Mouse (Mus musculus) embryonic facial prominence, embryonic 12.5 days (tissue): ENCODE data around the gene Patl2. TPM values are rescaled to one million over a fixed set of nuclear protein-coding genes. Genes with fewer than 3 reads are reported as not detected.

ENCODE experiments used
- ATAC-seq: fragments of 200-750 bp; cut with Nextera tagmentation; 2 replicates; pipeline ENCODE4 v1.8.0; 2017; ENCODE audit not compliant: insufficient number of reproducible peaks, insufficient read depth, low FRiP score, low TSS enrichment
- H3K27ac ChIP-seq: fragments of 300-500 bp; sonication (generic); 2 replicates; pipeline ENCODE4 v1.5.1; 2016; ENCODE audit warnings: mild to moderate bottlenecking
- H3K27me3 ChIP-seq: fragments of 300-500 bp; sonication (generic); 2 replicates; pipeline ENCODE4 v1.6.1; 2016; ENCODE audit warnings: mild to moderate bottlenecking, moderate library complexity
- H3K36me3 ChIP-seq: fragments of 300-500 bp; sonication (generic); 2 replicates; pipeline ENCODE4 v1.6.1; 2016; ENCODE audit warnings: mild to moderate bottlenecking
- H3K4me1 ChIP-seq: fragments of 300-500 bp; sonication (generic); 2 replicates; pipeline ENCODE4 v1.6.1; 2016
- H3K4me2 ChIP-seq: fragments of 300-500 bp; sonication (generic); replicated peaks from 2 replicates; pipeline ENCODE4 v1.6.1; 2016; ENCODE audit warnings: mild to moderate bottlenecking, moderate library complexity
- H3K4me3 ChIP-seq: fragments of 300-500 bp; sonication (generic); 2 replicates; pipeline ENCODE4 v1.5.1; 2016; ENCODE audit warnings: mild to moderate bottlenecking
- H3K9ac ChIP-seq: fragments of 300-500 bp; sonication (generic); 2 replicates; pipeline ENCODE4 v1.6.1; 2016; ENCODE audit warnings: mild to moderate bottlenecking, moderate library complexity
- H3K9me3 ChIP-seq: fragments of 300-500 bp; sonication (generic); 2 replicates; pipeline ENCODE4 v1.6.1; 2016; ENCODE audit warnings: mild to moderate bottlenecking, moderate library complexity
- WGBS: fragments of 180-500 bp; shearing (Covaris S2); methylation state at CpG from one replicate; pipeline ENCODE4 v1.1.7; 2016; 5-methylcytosine and 5-hydroxymethylcytosine counted together
- polyA plus RNA-seq: library from polyadenylated mRNA; unstranded; fragments of >200 nt; fragmentation: Nextera tagmentation; extraction: Ambion mirVana; gene quantifications from 2 replicates; pipeline ENCODE4 v1.2.1, GENCODE M21; 2016

Patl2 gene
- polyA plus RNA-seq, 1 experiment from 2014 or later = not detected

- no peak overlapping the region for H3K4me3 ChIP-seq
- ATAC-seq = no peak
- WGBS = 66% methylated on average over 13 of the region's 13 CpGs
- no peaks in the 10 kb centered on the region for H3K36me3 ChIP-seq
- H3K9me3 ChIP-seq = no peaks in the 10 kb centered on the region
- H3K4me1 ChIP-seq = no peaks in the 10 kb centered on the region
- H3K27me3 ChIP-seq = no peaks in the 10 kb centered on the region
- no peak overlapping the region for H3K27ac ChIP-seq
- H3K4me2 ChIP-seq = no peak overlapping the region
- H3K9ac ChIP-seq = no peak overlapping the region
These were observed 22.4 kb downstream of the Patl2 start for GRCm38 (mm10) chr2:122163430-122164195.

GRCm38 (mm10) chr2:122162529-122162928 lies 23.5 kb downstream of the Patl2 start:
- 78% methylated on average over 2 of the region's 2 CpGs for WGBS

GRCm38 (mm10) chr2:122161542-122161941 lies 24.4 kb downstream of the Patl2 start:
- no peaks in the 10 kb centered on the region for H3K9me3 ChIP-seq
- no peak overlapping the region for H3K27ac ChIP-seq
- WGBS = 43% methylated on average over 4 of the region's 4 CpGs
- H3K4me2 ChIP-seq = no peak overlapping the region
- H3K4me1 ChIP-seq = no peaks in the 10 kb centered on the region
- H3K36me3 ChIP-seq = no peaks in the 10 kb centered on the region
- H3K9ac ChIP-seq = no peak overlapping the region
- H3K27me3 ChIP-seq = no peaks in the 10 kb centered on the region
- no peak overlapping the region for H3K4me3 ChIP-seq
- no peak for ATAC-seq

More at GRCm38 (mm10) chr2:122162529-122162928, 23.5 kb downstream of the Patl2 start:
- no peak overlapping the region for H3K27ac ChIP-seq
- no peaks in the 10 kb centered on the region for H3K36me3 ChIP-seq
- no peak for ATAC-seq
- no peaks in the 10 kb centered on the region for H3K4me1 ChIP-seq
- no peak overlapping the region for H3K4me3 ChIP-seq
- no peak overlapping the region for H3K4me2 ChIP-seq
- no peaks in the 10 kb centered on the region for H3K27me3 ChIP-seq
- no peak overlapping the region for H3K9ac ChIP-seq
- H3K9me3 ChIP-seq = no peaks in the 10 kb centered on the region

- no peak within 1 kb of the TSS for H3K27ac ChIP-seq
- no peaks in the 10 kb centered on the region for H3K36me3 ChIP-seq
- no peak within 1 kb of the TSS for H3K4me3 ChIP-seq
- H3K9me3 ChIP-seq = no peaks in the 10 kb centered on the region
- no peak within 1 kb of the TSS for H3K4me2 ChIP-seq
- H3K9ac ChIP-seq = no peak within 1 kb of the TSS
- no peaks in the 10 kb centered on the region for H3K27me3 ChIP-seq
- ATAC-seq = no peak
- H3K4me1 ChIP-seq = no peaks in the 10 kb centered on the region
- 43% methylated on average over 2 of the region's 2 CpGs for WGBS
These were observed 25.3 kb downstream of the Patl2 start, which contains the start of gene Trim69 for GRCm38 (mm10) chr2:122160680-122161079. Gene Trim69 (plus strand): TSS chr2:122160700.

GRCm38 (mm10) chr2:122159667-122160066 lies 26.3 kb downstream of the Patl2 start:
- WGBS = 79% methylated on average over 6 of the region's 6 CpGs

GRCm38 (mm10) chr2:122158362-122158802 lies 27.6 kb downstream of the Patl2 start:
- no peak overlapping the region for H3K4me2 ChIP-seq
- H3K27me3 ChIP-seq = no peaks in the 10 kb centered on the region
- no peak for ATAC-seq
- H3K36me3 ChIP-seq = 0 out of 2 replicates have a peak, but pooled peaks cover 4% of the 10 kb centered on the region
- H3K4me3 ChIP-seq = no peak overlapping the region
- H3K9ac ChIP-seq = no peak overlapping the region
- no peak overlapping the region for H3K27ac ChIP-seq
- H3K9me3 ChIP-seq = no peaks in the 10 kb centered on the region
- no peaks in the 10 kb centered on the region for H3K4me1 ChIP-seq
- 65% methylated on average over 6 of the region's 6 CpGs for WGBS

More at GRCm38 (mm10) chr2:122159667-122160066, 26.3 kb downstream of the Patl2 start:
- H3K4me1 ChIP-seq = no peaks in the 10 kb centered on the region
- H3K4me2 ChIP-seq = no peak overlapping the region
- no peaks in the 10 kb centered on the region for H3K9me3 ChIP-seq
- H3K27me3 ChIP-seq = no peaks in the 10 kb centered on the region
- no peak overlapping the region for H3K4me3 ChIP-seq
- no peaks in the 10 kb centered on the region for H3K36me3 ChIP-seq
- no peak overlapping the region for H3K9ac ChIP-seq
- ATAC-seq = no peak
- H3K27ac ChIP-seq = no peak overlapping the region

- Histone ChIP-seq H3K4me2 (no peak overlapping the region), H3K27me3 (no peaks in the 10 kb centered on the region), H3K4me3 (no peak overlapping the region), H3K4me1 (no peaks in the 10 kb centered on the region), H3K36me3 (0 out of 2 replicates have a peak, but pooled peaks cover 4% of the 10 kb centered on the region), H3K9ac (no peak overlapping the region), H3K27ac (no peak overlapping the region), H3K9me3 (no peaks in the 10 kb centered on the region)
- ATAC-seq = no peak
These were observed 28.4 kb downstream of the Patl2 start for GRCm38 (mm10) chr2:122157561-122157960.

- Histone ChIP-seq H3K4me1 (no peaks in the 10 kb centered on the region), H3K4me2 (no peak overlapping the region), H3K36me3 (0 out of 2 replicates have a peak, but pooled peaks cover 11% of the 10 kb centered on the region), H3K4me3 (no peak overlapping the region), H3K9ac (no peak overlapping the region), H3K9me3 (no peaks in the 10 kb centered on the region), H3K27me3 (no peaks in the 10 kb centered on the region), H3K27ac (no peak overlapping the region)
- ATAC-seq = no peak
- 82% methylated on average over 4 of the region's 4 CpGs for WGBS
These were observed 29.8 kb downstream of the Patl2 start for GRCm38 (mm10) chr2:122156051-122156700.

- Histone ChIP-seq H3K27ac (no peak overlapping the region), H3K4me2 (no peak overlapping the region), H3K9ac (no peak overlapping the region), H3K27me3 (no peaks in the 10 kb centered on the region), H3K36me3 (0 out of 2 replicates have a peak, but pooled peaks cover 11% of the 10 kb centered on the region), H3K9me3 (no peaks in the 10 kb centered on the region), H3K4me3 (no peak overlapping the region), H3K4me1 (no peaks in the 10 kb centered on the region)
- 74% methylated on average over 2 of the region's 2 CpGs for WGBS
- no peak for ATAC-seq
These were observed 30.7 kb downstream of the Patl2 start for GRCm38 (mm10) chr2:122155292-122155691.

- no peaks in the 10 kb centered on the region for H3K4me1 ChIP-seq
- 0 out of 2 replicates have a peak, but pooled peaks cover 11% of the 10 kb centered on the region for H3K36me3 ChIP-seq
- H3K9ac ChIP-seq = no peak overlapping the region
- no peaks in the 10 kb centered on the region for H3K9me3 ChIP-seq
- no peak overlapping the region for H3K4me2 ChIP-seq
- ATAC-seq = no peak
- H3K27me3 ChIP-seq = no peaks in the 10 kb centered on the region
- H3K27ac ChIP-seq = no peak overlapping the region
- no peak overlapping the region for H3K4me3 ChIP-seq
- WGBS = 96% methylated on average over 2 of the region's 2 CpGs
These were observed 31.5 kb downstream of the Patl2 start for GRCm38 (mm10) chr2:122154479-122154878.

- 0 out of 2 replicates have a peak, but pooled peaks cover 11% of the 10 kb centered on the region for H3K36me3 ChIP-seq
- no peak overlapping the region for H3K27ac ChIP-seq
- no peaks in the 10 kb centered on the region for H3K9me3 ChIP-seq
- no peak overlapping the region for H3K4me3 ChIP-seq
- WGBS = 84% methylated on average over 7 of the region's 7 CpGs
- ATAC-seq = no peak
- no peak overlapping the region for H3K9ac ChIP-seq
- no peaks in the 10 kb centered on the region for H3K4me1 ChIP-seq
- no peak overlapping the region for H3K4me2 ChIP-seq
- H3K27me3 ChIP-seq = no peaks in the 10 kb centered on the region
These were observed 32.2 kb downstream of the Patl2 start for GRCm38 (mm10) chr2:122153681-122154365.
